Mouse (Mus musculus): Measurements from ENCODE around the gene Ulk4.

Gene Ulk4

GRCm38 (mm10) chr9:120965007-120965406, 312.0 kb downstream of the Ulk4 start:
- DNase-seq, result no peak

DNA sequence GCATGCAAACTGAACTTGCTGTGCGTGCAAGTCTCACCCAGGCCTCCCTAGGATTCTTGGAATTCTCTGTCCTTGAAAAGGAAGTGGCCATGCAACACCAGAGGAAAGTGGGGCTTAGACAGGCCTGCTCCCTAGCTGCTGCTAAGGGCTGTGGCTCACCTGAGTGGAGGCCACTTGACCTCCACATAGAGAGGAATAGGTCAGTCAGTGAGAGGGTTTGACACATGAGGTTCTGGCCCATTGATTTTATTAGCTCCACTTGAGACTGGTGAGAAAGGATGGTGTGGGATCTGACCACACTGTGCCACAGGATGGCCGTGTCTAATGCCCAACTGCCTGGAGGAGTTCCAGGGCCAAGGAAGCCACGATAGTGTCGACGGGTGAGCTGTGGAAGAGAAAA, 312.8 kb downstream of the Ulk4 start:
- DNase-seq, result no peak

GRCm38 (mm10) chr9:120963720-120964119, 313.3 kb downstream of the Ulk4 start:
- no peak for DNase-seq

DNA sequence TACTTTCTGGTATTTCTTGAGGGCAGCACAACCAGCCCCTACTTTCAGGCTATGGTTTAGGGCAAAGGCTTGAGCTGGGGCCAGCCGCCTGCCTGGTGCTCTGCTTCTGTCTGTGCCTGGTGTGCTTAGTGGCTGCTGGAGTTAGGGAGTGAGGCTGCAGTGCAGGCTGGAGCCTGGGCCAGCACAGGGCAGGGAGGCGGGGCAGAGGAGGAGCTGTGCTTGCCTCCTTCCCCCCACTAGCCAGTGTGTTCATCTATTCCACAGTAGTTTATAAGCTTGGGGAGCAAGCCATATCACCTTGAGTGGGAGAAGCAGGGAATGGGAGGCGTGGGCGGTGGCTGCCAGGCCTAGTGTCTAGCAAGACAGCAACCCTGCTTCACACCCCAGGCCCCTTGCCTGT, 313.9 kb downstream of the Ulk4 start:
- DNase-seq, result no peak

GRCm38 (mm10) chr9:120961969-120962700, 314.9 kb downstream of the Ulk4 start:
- DNase-seq, result no peak

GRCm38 (mm10) chr9:120961466-120961865, 315.5 kb downstream of the Ulk4 start:
- no peak for DNase-seq

- DNase-seq, result no peak
Measured at GRCm38 (mm10) chr9:120960611-120961010, 316.4 kb downstream of the Ulk4 start.

- no peak for DNase-seq
Measured at GRCm38 (mm10) chr9:120959225-120959624, 317.8 kb downstream of the Ulk4 start.

GRCm38 (mm10) chr9:120958560-120958959, 318.4 kb downstream of the Ulk4 start:
- DNase-seq, result peak; percentile 53 to 68

GRCm38 (mm10) chr9:120958051-120958450, 318.9 kb downstream of the Ulk4 start:
- no peak for DNase-seq

- DNase-seq, result no peak
Measured at GRCm38 (mm10) chr9:120951947-120952346, 325.1 kb downstream of the Ulk4 start.

- no peak for DNase-seq
Measured at GRCm38 (mm10) chr9:120950761-120951160, 326.2 kb downstream of the Ulk4 start.

DNA sequence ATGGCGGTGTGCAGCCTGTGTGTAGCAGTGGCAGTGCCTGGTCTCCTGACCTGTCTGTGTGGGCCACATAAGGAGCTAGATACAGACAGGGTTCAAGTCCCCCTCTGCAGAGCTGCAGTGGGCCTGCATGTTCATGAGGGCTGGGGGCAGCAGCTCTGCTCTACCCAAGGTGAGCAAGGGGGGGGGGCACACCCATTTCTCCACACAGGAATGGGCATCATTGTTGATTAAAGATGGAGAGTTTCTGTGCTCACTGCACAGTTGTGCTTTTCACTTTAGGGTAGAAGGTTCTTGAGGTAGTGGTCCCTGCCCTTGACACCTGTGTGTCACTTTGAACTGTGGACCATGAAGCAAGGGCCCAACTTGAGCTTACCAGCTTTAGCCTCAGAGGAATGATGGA, 328.2 kb downstream of the Ulk4 start:
- no peak for DNase-seq

DNA sequence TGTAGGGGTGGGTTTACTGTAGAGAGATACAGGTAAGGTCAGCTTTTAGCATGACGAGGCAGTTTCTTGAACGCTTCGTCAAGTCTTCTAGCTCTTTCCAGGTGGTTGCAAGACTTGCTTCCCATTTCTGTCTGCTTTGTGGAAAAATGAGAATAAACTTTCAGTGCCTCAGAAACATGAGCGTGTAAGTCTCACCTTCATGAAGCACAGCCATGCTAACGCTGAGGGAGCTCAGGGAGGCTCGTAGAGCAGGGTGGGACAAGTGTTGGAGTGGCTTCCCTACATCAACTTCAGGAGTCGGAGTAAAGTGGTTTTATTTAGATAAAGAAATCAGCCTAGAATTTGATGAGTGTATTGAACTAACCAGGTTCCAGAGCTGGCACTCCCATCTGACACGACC, 330.9 kb downstream of the Ulk4 start:
- DNase-seq, result no peak

DNA sequence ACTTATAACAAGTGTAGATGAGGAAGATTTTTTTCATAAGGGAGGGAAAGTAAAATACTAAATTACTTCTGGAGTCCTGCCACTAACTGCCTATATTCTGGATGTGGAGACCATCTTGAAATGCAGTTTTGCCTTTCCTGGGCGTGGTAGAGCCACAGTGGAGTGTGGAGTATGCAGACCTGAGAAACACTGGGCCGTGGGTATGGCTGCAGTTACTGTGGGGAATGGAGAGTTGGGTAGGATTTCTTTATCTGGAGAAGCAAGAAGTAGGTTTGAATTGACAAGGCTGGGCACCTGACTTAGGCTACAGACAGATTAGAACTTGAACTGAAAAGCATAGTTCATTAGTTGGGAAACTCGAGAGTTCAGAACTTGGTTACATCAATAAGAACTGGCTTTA, 332.8 kb downstream of the Ulk4 start:
- DNase-seq, result no peak

DNA sequence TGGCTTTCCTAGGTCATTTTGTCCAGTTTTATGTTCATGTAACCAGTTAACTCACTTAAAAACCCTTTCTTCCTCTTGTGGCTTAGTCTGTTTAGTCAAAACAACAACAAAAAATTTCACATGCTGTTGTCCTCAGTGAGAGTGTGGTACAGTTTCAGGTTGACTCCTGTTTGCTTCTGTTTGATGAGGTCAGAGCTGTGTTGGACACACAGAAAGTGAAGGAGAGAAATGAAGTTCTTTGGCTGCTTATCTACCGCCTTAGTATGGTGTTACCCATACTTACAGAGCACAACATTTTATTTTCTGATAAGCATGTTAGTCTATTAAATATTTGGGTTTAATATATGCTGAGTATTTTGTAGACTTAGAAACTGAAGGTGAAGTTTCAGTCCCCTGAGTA, 333.2 kb downstream of the Ulk4 start:
- DNase-seq, result no peak

DNA sequence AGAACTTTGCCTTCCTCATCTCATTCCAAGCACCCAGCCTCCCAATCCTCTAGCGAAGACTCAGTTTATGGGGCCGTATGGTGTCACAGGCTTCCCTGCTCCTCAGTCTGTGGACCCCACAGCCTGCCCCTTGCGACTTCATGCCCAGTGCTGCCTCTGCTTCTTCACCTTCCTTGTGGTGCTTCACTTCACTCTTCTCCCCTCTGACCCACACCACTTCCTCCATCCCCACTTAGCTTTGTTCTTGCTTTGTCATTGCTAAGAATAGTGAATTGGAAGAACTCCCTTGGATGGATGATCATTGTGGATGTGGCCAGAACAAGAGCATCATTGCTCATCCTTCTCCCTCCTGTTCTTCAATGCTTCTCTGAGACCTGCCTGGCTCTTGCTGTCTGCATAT, 336.1 kb downstream of the Ulk4 start:
- DNase-seq, result no peak

DNA sequence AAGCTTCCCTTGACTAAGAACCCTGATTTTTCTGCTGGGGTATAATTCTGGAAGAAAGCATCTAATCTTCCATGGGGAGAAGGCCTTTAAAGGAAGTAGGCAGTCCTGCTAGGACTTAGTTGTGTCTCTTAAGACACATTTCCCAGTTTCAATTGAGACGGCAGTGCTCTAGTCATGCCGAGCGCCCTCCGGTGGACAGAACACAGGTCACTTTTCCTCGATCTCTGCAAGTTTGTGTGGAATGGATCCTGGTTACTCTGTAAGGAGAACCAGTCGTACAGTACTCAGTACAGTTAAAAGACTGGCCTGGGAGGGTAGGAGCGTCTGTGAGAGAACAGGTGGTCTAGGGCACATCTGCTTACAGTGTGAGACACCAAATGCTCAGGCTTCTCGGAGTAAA, 340.6 kb downstream of the Ulk4 start:
- DNase-seq, result peak; percentile 72 to 86

DNA sequence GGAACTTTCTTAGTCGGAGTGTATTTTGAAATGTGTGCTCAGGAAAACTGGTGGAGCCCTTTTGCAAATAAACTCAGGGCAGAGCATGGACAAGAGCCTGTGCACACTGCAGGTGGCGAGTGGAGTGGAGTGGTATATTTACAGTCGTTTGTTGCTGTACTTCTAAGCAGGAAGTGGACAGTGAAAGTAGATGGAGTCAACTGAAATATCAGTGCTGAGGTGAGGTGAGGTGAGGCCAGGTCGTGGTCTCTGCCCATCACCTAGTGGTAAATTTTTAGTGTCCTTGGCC, 341.4 kb downstream of the Ulk4 start:
- no peak for DNase-seq

GRCm38 (mm10) chr9:120934821-120935633, 342.0 kb downstream of the Ulk4 start:
- no peak for DNase-seq

GRCm38 (mm10) chr9:120933886-120934758, 342.9 kb downstream of the Ulk4 start:
- DNase-seq, result peak; percentile 54 to 56

GRCm38 (mm10) chr9:120933587-120933885, 343.5 kb downstream of the Ulk4 start:
- DNase-seq, result no peak

- DNase-seq, result peak; percentile 98 to 99
Measured at GRCm38 (mm10) chr9:120932797-120933586, 344.0 kb downstream of the Ulk4 start.
